ENCODE assay signal across 8 mouse cellular contexts in the genomic region with DNA sequence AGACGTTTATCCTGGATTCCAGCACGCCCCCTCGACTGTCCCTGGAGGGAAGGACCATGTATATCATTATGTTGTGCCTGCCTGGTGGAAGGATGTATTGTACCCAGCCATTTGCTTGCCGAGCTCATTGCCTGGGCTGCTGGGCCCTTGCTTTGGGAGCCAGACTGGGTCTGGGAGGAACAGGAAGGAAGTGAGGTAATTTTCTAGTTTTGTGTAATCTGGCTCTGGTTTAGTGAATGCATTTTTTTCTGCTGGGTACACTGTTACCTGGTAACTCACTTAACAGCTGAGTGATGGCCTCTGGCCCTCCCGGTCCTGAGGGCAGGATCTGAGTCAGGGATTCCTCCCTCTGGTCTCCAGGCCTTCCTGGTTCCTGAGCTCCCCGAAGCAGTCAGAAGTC. TPM values are rescaled to one million over a fixed set of nuclear protein-coding genes. Genes with fewer than 3 reads are reported as not detected.
DNase-seq lines count a peak whose midpoint lies in the region; ATAC-seq and TF ChIP-seq lines count a peak whose summit lies in the region.

No protein-coding gene starts in this region.

- WGBS in lung, postnatal 0 days, result 30% methylated on average over 6 of the region's 6 CpGs
- 20% methylated on average over 6 of the region's 6 CpGs for WGBS in embryonic facial prominence, embryonic 10.5 days
- 23% methylated on average over 6 of the region's 6 CpGs for whole genome bisulfite sequencing in hindbrain, embryonic 13.5 days

- H3K9ac ChIP-seq in lung, postnatal 0 days (replicated peaks; ENCODE audit: low read depth), result no peak overlapping the region
- H3K9ac ChIP-seq in hindbrain, embryonic 13.5 days, result 0 out of 2 replicates have a peak overlapping the region, but pooled peaks have one; percentile 5

- no peaks in the 10 kb centered on the region for H3K27me3 ChIP-seq in lung, postnatal 0 days (replicated peaks; ENCODE audit: insufficient read depth, low read length)
- no peaks in the 10 kb centered on the region for H3K27me3 ChIP-seq in embryonic facial prominence, embryonic 10.5 days (replicated peaks; ENCODE audit: low read depth, poor library complexity, severe bottlenecking)
- H3K27me3 ChIP-seq in hindbrain, embryonic 13.5 days, result no peaks in the 10 kb centered on the region

- no peaks in the 10 kb centered on the region for H3K36me3 ChIP-seq in lung, postnatal 0 days (ENCODE audit: insufficient read depth, low read length)
- H3K36me3 ChIP-seq in embryonic facial prominence, embryonic 10.5 days (replicated peaks), result no peaks in the 10 kb centered on the region
- H3K36me3 ChIP-seq in hindbrain, embryonic 13.5 days, result no peaks in the 10 kb centered on the region

- H3K9me3 ChIP-seq in lung, postnatal 0 days (ENCODE audit: low read length), result no peaks in the 10 kb centered on the region
- H3K9me3 ChIP-seq in embryonic facial prominence, embryonic 10.5 days, result no peaks in the 10 kb centered on the region
- H3K9me3 ChIP-seq in hindbrain, embryonic 13.5 days, result no peaks in the 10 kb centered on the region

- TF ChIP-seq CTCF in lung, postnatal 0 days (IDR thresholded peaks at IDR 0.05), result no peak

- H3K27ac ChIP-seq in lung, postnatal 0 days (ENCODE audit: low read length), result no peak overlapping the region
- H3K27ac ChIP-seq in embryonic facial prominence, embryonic 10.5 days (replicated peaks), result peak overlapping the region; percentile 54
- H3K27ac ChIP-seq in hindbrain, embryonic 13.5 days, result peak overlapping the region; percentile 76

- no peak overlapping the region for H3K4me2 ChIP-seq in lung, postnatal 0 days (replicated peaks; ENCODE audit: low read depth, low read length)
- no peak overlapping the region for H3K4me2 ChIP-seq in hindbrain, embryonic 13.5 days

- no peak overlapping the region for H3K4me3 ChIP-seq in lung, postnatal 0 days (ENCODE audit: low read depth, low read length)
- no peak overlapping the region for H3K4me3 ChIP-seq in embryonic facial prominence, embryonic 10.5 days
- no peak overlapping the region for H3K4me3 ChIP-seq in hindbrain, embryonic 13.5 days

- no peaks in the 10 kb centered on the region for H3K4me1 ChIP-seq in lung, postnatal 0 days (ENCODE audit: insufficient read depth, low read depth, low read length)
- peaks cover 18% of the 10 kb centered on the region for H3K4me1 ChIP-seq in embryonic facial prominence, embryonic 10.5 days
- H3K4me1 ChIP-seq in hindbrain, embryonic 13.5 days (replicated peaks), result peaks cover 18% of the 10 kb centered on the region

- TF ChIP-seq EP300 in lung, postnatal 0 days (IDR thresholded peaks at IDR 0.05), result no peak

- peak; percentile 56 for ATAC-seq in lung, postnatal 0 days
- ATAC-seq in hindbrain, embryonic 13.5 days (ENCODE audit: low FRiP score), result no peak

- peak; percentile 76 for DNase-seq in lung, postnatal 0 days (ENCODE audit: low spot score)
- DNase-seq in lung, postnatal 14 days, result no peak
- peak; percentile 45 for DNase-seq in embryonic facial prominence, embryonic 10.5 days (ENCODE audit: low spot score)
- peak; percentile 57 for DNase-seq in naive thymus-derived CD4-positive, alpha-beta T cell, adult 2 months (ENCODE audit: low read depth)
- no peak for DNase-seq in testis, postnatal 14 days (ENCODE audit: low spot score)
- DNase-seq in cerebellum, adult 9-10 months, result no peak
- DNase-seq in right cerebral cortex, postnatal 36 days (ENCODE audit: low spot score in 2 of 2), result no peak

RNA-seq across cellular contexts. Expression of a gene that starts 35.1 kb away (rescaled TPM):
- 3.5 and 4.0 TPM in 2 replicates for polyA plus RNA-seq in lung, postnatal 0 days (2015; fragmentation: Nextera tagmentation; extraction: Ambion mirVana)
- 4.9 TPM in 2 replicates for polyA plus RNA-seq in embryonic facial prominence, embryonic 10.5 days (2016; fragmentation: Nextera tagmentation; extraction: Ambion mirVana)
- polyA plus RNA-seq in hindbrain, embryonic 13.5 days (2015; fragmentation: Nextera tagmentation; extraction: Ambion mirVana), result 14.0 and 14.3 TPM in 2 replicates

Comparison
In these comparisons a context has a peak if more than half of its experiments do, and no peak if none do; other contexts are left out.
1. DNase-seq: peak in lung, postnatal 0 days (single experiment), embryonic facial prominence, embryonic 10.5 days (single experiment) and naive thymus-derived CD4-positive, alpha-beta T cell, adult 2 months (single experiment); none in lung, postnatal 14 days (single experiment), testis, postnatal 14 days (single experiment), cerebellum, adult 9-10 months (single experiment) and right cerebral cortex, postnatal 36 days (0 of 2).